Mouse (Mus musculus): Measurements from ENCODE around the gene Mtif3.
"Not testable (repeated sequence)": the region's sequence is repeated elsewhere in the genome, so short reads cannot be mapped to it uniquely, and the experiment has no call there.

Mtif3 gene

GRCm38 (mm10) chr5:146948508-146949088, 15.0 kb downstream of the Mtif3 start, which contains the start of gene Gtf3a:
Gene Gtf3a, plus strand, starts transcription at chr5:146948657.
- peak; percentile 79 for DNase-seq

- DNase-seq = no peak
Measured at GRCm38 (mm10) chr5:146948041-146948507, 15.5 kb downstream of the Mtif3 start.

GRCm38 (mm10) chr5:146947497-146947896, 16.1 kb downstream of the Mtif3 start:
- no peak for DNase-seq

GRCm38 (mm10) chr5:146946682-146947081, 16.9 kb downstream of the Mtif3 start:
- DNase-seq = no peak

- no peak for DNase-seq
Measured at GRCm38 (mm10) chr5:146944568-146944967, 19.0 kb downstream of the Mtif3 start.

- DNase-seq = no peak
Measured at GRCm38 (mm10) chr5:146942965-146943364, 20.6 kb downstream of the Mtif3 start.

- not testable (repeated sequence) for DNase-seq
Measured at GRCm38 (mm10) chr5:146941939-146942338, 21.7 kb downstream of the Mtif3 start.

GRCm38 (mm10) chr5:146940219-146940618, 23.4 kb downstream of the Mtif3 start:
- DNase-seq = no peak

- DNase-seq = no peak
Measured at GRCm38 (mm10) chr5:146939109-146939796, 24.3 kb downstream of the Mtif3 start.

- DNase-seq = no peak
Measured at GRCm38 (mm10) chr5:146937541-146938503, 25.8 kb downstream of the Mtif3 start.

GRCm38 (mm10) chr5:146933466-146933865, 30.1 kb downstream of the Mtif3 start:
- no peak for DNase-seq

GRCm38 (mm10) chr5:146931904-146932553, 31.6 kb downstream of the Mtif3 start:
- no peak for DNase-seq

GRCm38 (mm10) chr5:146931422-146931821, 32.2 kb downstream of the Mtif3 start:
- DNase-seq = no peak

- no peak for DNase-seq
Measured at GRCm38 (mm10) chr5:146926673-146927072, 36.9 kb downstream of the Mtif3 start.

GRCm38 (mm10) chr5:146923547-146923946, 40.1 kb downstream of the Mtif3 start:
- DNase-seq = no peak

GRCm38 (mm10) chr5:146921224-146921623, 42.4 kb downstream of the Mtif3 start:
- no peak for DNase-seq

GRCm38 (mm10) chr5:146920314-146921161, 43.1 kb downstream of the Mtif3 start:
- DNase-seq = no peak

- no peak for DNase-seq
Measured at GRCm38 (mm10) chr5:146919874-146920273, 43.7 kb downstream of the Mtif3 start.

- not testable (repeated sequence) for DNase-seq
Measured at GRCm38 (mm10) chr5:146917357-146917756, 46.2 kb downstream of the Mtif3 start.

GRCm38 (mm10) chr5:146916806-146917205, 46.8 kb downstream of the Mtif3 start:
- DNase-seq = no peak

- no peak for DNase-seq
Measured at GRCm38 (mm10) chr5:146916273-146916672, 47.3 kb downstream of the Mtif3 start.
